Mouse (Mus musculus): ENCODE data around the gene Sectm1a. TPM values are rescaled to one million over a fixed set of nuclear protein-coding genes. Genes with fewer than 3 reads are reported as not detected.
A peak's percentile ranks its signal among the peaks of the same experiment; 100 is the strongest.
"Not testable (repeated sequence)": the region's sequence is repeated elsewhere in the genome, so short reads cannot be mapped to it uniquely, and the experiment has no call there.

Gene Sectm1a
- polyA plus RNA-seq, 1 experiment from 2014 or later = not detected

DNA sequence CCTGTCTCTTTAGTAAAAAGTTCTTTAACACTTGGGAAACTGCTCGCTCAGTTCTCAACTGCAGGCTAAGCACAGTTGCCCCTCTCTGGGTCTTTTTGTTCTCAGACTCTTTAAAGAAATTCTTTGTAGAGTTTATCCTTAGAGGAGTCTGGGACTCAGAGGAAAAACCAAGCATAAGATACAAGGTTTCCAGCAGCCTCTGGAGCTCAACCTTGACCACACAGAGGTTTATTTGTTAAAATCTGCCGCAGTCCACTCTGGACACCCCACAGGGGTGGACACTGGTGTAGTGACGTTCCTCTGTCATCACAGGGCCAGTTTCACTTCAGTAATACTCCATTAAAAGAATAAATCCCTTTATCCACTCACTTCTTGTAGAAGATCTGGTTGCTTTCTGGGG lies 37.6 kb upstream of the Sectm1a start, which contains the start of gene Tex19.2:
Gene Tex19.2, minus strand, starts transcription at position 101 of the 400 bp plus-strand sequence.
- H3K4me2 ChIP-seq (replicated peaks; ENCODE audit: low read depth, low read length) = no peak within 1 kb of the TSS
- H3K36me3 ChIP-seq (ENCODE audit: control insufficient read depth, insufficient read depth, low read length) = no peaks in the 10 kb centered on the region
- peaks cover 10% of the 10 kb centered on the region for H3K4me1 ChIP-seq (ENCODE audit: control insufficient read depth, insufficient read depth, low read length)
- H3K9ac ChIP-seq (replicated peaks; ENCODE audit: low read depth, low read length) = no peak within 1 kb of the TSS
- 91% methylated on average over 3 of the region's 3 CpGs for WGBS
- H3K4me3 ChIP-seq (ENCODE audit: low read depth, low read length) = no peak within 1 kb of the TSS
- H3K9me3 ChIP-seq (ENCODE audit: control insufficient read depth, low read depth, low read length) = no peaks in the 10 kb centered on the region
- no peak within 1 kb of the TSS for H3K27ac ChIP-seq (ENCODE audit: low read length)
- H3K27me3 ChIP-seq (ENCODE audit: control insufficient read depth, insufficient read depth, low read length) = no peaks in the 10 kb centered on the region
- ATAC-seq (ENCODE audit: insufficient number of reproducible peaks, insufficient read depth, low FRiP score, low read depth) = no peak

DNA sequence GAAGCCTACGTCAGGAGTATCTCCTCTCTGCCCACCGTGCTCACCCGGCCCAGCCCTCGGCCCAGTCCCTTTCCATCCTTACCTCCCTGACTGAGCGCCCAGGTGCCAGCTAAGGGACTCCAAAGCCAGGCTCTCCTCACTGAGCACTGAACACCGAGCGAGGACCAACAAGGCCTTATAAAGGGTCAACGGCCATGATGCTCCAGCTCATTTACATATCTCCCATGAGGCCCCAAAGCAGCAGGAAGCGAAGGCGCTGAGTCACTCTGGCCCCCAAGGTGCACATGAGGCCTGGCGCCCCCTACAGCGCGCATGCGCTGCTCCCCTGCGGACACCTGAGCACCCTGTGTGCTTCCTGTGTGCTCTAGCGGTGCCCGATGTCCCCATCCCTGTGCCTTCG lies 37.1 kb upstream of the Sectm1a start:
- Histone ChIP-seq H3K4me1 (ENCODE audit: control insufficient read depth, insufficient read depth, low read length) (peaks cover 10% of the 10 kb centered on the region), H3K27me3 (ENCODE audit: control insufficient read depth, insufficient read depth, low read length) (no peaks in the 10 kb centered on the region), H3K9me3 (ENCODE audit: control insufficient read depth, low read depth, low read length) (no peaks in the 10 kb centered on the region), H3K9ac (replicated peaks; ENCODE audit: low read depth, low read length) (no peak overlapping the region), H3K4me2 (replicated peaks; ENCODE audit: low read depth, low read length) (no peak overlapping the region), H3K36me3 (ENCODE audit: control insufficient read depth, insufficient read depth, low read length) (no peaks in the 10 kb centered on the region), H3K4me3 (ENCODE audit: low read depth, low read length) (no peak overlapping the region), H3K27ac (ENCODE audit: low read length) (no peak overlapping the region)
- ATAC-seq (ENCODE audit: insufficient number of reproducible peaks, insufficient read depth, low FRiP score, low read depth) = no peak
- WGBS = 94% methylated on average over 18 of the region's 18 CpGs

DNA sequence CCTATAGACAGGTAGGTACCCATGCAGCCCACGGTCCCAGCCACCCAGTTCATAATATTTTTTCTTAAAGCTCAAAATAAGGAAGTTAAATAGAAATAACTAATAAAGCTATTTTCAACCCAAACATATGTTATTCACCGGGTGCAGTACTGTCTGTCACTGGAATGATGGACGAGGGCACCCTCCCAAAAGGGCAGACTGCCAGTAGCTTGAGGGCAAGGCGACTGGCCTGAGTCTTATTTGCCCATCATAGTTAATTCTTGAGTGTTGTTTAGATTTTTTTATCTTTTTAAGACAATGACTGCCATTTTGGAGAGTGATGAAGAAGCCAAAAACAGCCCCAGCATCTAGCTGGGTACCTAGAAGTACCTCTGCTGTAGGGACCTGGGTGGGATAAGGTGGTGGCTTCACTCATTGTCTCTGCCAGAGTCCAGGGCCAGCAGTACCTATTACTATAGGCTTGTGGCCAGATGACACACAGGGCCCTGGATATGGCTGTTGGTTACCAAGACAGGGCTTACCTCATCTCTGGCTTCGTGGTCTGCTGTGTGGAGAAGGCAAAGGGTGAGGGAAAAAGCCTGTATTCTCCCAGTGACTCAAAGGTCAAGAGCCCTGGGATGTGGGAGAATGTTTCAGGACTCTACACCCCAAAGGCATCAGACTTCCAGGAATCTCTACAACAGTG lies 31.2 kb upstream of the Sectm1a start:
- WGBS = 75% methylated on average over 5 of the region's 5 CpGs
- Histone ChIP-seq H3K9ac (replicated peaks; ENCODE audit: low read depth, low read length) (no peak overlapping the region), H3K27me3 (ENCODE audit: control insufficient read depth, insufficient read depth, low read length) (no peaks in the 10 kb centered on the region), H3K4me3 (ENCODE audit: low read depth, low read length) (no peak overlapping the region), H3K9me3 (ENCODE audit: control insufficient read depth, low read depth, low read length) (no peaks in the 10 kb centered on the region), H3K4me2 (replicated peaks; ENCODE audit: low read depth, low read length) (no peak overlapping the region), H3K27ac (ENCODE audit: low read length) (no peak overlapping the region), H3K4me1 (ENCODE audit: control insufficient read depth, insufficient read depth, low read length) (peaks cover 3% of the 10 kb centered on the region; the same call in 1 of the 2 replicates), H3K36me3 (ENCODE audit: control insufficient read depth, insufficient read depth, low read length) (no peaks in the 10 kb centered on the region)
- ATAC-seq (ENCODE audit: insufficient number of reproducible peaks, insufficient read depth, low FRiP score, low read depth) = no peak

DNA sequence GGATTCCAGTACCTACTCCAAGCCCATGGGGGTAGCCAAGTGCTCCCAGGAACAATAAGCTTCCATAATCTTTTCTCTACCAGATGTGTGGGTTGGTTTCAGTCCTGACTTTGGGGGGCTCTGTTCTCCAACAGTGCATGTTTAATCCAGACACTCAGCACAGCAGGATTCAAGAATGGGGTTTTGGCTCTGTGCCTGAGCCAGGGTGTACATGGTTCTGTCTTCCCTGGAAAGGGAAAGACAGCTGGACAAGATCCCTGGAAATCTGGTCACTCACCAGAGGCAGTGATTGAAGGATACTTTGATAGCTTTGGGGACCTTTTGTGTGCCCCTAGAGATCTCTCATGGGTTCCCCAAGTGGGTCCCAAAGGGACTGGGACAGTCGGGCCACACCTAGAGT lies 30.6 kb upstream of the Sectm1a start:
- peaks cover 3% of the 10 kb centered on the region; the same call in 1 of the 2 replicates for H3K4me1 ChIP-seq (ENCODE audit: control insufficient read depth, insufficient read depth, low read length)
- H3K9ac ChIP-seq (replicated peaks; ENCODE audit: low read depth, low read length) = no peak overlapping the region
- H3K4me2 ChIP-seq (replicated peaks; ENCODE audit: low read depth, low read length) = no peak overlapping the region
- no peak overlapping the region for H3K27ac ChIP-seq (ENCODE audit: low read length)
- 78% methylated on average over 1 of the region's 1 CpGs for WGBS
- H3K9me3 ChIP-seq (ENCODE audit: control insufficient read depth, low read depth, low read length) = no peaks in the 10 kb centered on the region
- ATAC-seq (ENCODE audit: insufficient number of reproducible peaks, insufficient read depth, low FRiP score, low read depth) = no peak
- no peaks in the 10 kb centered on the region for H3K27me3 ChIP-seq (ENCODE audit: control insufficient read depth, insufficient read depth, low read length)
- H3K4me3 ChIP-seq (ENCODE audit: low read depth, low read length) = no peak overlapping the region
- no peaks in the 10 kb centered on the region for H3K36me3 ChIP-seq (ENCODE audit: control insufficient read depth, insufficient read depth, low read length)

DNA sequence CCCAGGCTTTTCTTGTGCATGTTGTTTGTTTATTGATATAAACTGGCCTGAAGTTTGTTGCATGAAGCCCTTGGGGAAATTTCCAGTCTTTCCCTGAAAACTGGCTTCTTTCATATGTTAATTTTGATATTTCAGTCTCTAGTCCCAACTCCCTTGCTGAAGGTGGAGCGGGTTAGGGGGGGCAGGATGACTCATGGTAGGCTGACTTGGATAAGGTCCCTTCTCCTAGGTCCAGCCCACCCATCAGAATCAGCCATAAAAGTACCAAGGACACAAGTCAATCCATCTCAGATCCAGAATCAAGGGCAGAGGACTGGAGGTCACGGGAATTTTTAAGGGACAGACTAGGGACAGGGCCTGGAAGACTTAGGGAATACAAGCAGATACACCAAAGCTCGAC lies 30.0 kb upstream of the Sectm1a start:
- Histone ChIP-seq H3K27ac (ENCODE audit: low read length) (no peak overlapping the region), H3K9me3 (ENCODE audit: control insufficient read depth, low read depth, low read length) (no peaks in the 10 kb centered on the region), H3K4me2 (replicated peaks; ENCODE audit: low read depth, low read length) (no peak overlapping the region), H3K4me1 (ENCODE audit: control insufficient read depth, insufficient read depth, low read length) (peaks cover 3% of the 10 kb centered on the region; the same call in 1 of the 2 replicates), H3K27me3 (ENCODE audit: control insufficient read depth, insufficient read depth, low read length) (no peaks in the 10 kb centered on the region), H3K9ac (replicated peaks; ENCODE audit: low read depth, low read length) (no peak overlapping the region), H3K4me3 (ENCODE audit: low read depth, low read length) (no peak overlapping the region), H3K36me3 (ENCODE audit: control insufficient read depth, insufficient read depth, low read length) (no peaks in the 10 kb centered on the region)
- WGBS = 85% methylated on average over 3 of the region's 3 CpGs
- ATAC-seq (ENCODE audit: insufficient number of reproducible peaks, insufficient read depth, low FRiP score, low read depth) = no peak

DNA sequence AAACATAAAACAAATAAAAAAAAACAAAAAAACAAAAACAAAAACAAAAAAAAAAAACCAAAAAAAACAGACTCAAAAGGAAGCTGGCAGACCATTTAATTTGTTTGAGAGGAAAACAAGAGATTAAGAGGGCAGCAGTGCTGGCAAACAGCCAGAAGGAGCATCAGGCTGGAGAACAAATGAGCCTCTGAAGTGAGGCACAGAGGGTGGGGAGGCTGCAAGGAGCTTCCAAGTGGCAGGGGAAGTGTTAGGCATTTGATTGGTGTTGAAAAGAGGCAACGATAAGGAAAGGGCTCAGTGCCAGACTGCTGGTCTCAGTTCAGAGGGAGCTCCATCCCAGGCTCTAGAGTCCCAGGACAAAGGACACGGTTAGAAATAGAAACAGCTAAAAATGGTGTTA lies 29.0 kb upstream of the Sectm1a start:
- WGBS = 15% methylated on average over 2 of the region's 2 CpGs
- no peaks in the 10 kb centered on the region for H3K27me3 ChIP-seq (ENCODE audit: control insufficient read depth, insufficient read depth, low read length)
- H3K9me3 ChIP-seq (ENCODE audit: control insufficient read depth, low read depth, low read length) = no peaks in the 10 kb centered on the region
- H3K9ac ChIP-seq (replicated peaks; ENCODE audit: low read depth, low read length) = no peak overlapping the region
- no peak overlapping the region for H3K4me3 ChIP-seq (ENCODE audit: low read depth, low read length)
- H3K36me3 ChIP-seq (ENCODE audit: control insufficient read depth, insufficient read depth, low read length) = no peaks in the 10 kb centered on the region
- no peak for ATAC-seq (ENCODE audit: insufficient number of reproducible peaks, insufficient read depth, low FRiP score, low read depth)
- peaks cover 3% of the 10 kb centered on the region; the same call in 1 of the 2 replicates for H3K4me1 ChIP-seq (ENCODE audit: control insufficient read depth, insufficient read depth, low read length)
- no peak overlapping the region for H3K27ac ChIP-seq (ENCODE audit: low read length)
- H3K4me2 ChIP-seq (replicated peaks; ENCODE audit: low read depth, low read length) = no peak overlapping the region

DNA sequence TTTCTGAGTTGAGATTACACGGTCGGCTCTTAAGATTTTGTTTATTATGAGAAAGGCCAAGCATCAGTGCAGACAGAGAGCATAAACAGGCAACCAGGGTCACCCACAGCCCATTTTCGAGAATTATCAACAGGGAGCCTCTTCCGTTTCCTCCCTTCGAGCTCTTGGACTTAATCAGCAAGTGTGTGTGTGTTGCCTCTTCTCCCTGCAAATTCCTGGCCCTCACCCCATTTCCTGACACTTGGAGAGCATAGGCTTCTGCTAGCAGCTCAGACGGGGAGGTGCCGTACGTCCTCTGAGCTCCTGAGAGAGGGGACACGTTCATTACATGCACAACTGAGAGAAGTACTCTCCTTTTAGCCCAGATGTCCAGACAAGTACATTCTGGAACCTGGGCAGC lies 27.0 kb upstream of the Sectm1a start:
- no peaks in the 10 kb centered on the region for H3K27me3 ChIP-seq (ENCODE audit: control insufficient read depth, insufficient read depth, low read length)
- peaks cover 3% of the 10 kb centered on the region; the same call in 1 of the 2 replicates for H3K4me1 ChIP-seq (ENCODE audit: control insufficient read depth, insufficient read depth, low read length)
- 39% methylated on average over 9 of the region's 9 CpGs for WGBS
- no peaks in the 10 kb centered on the region for H3K36me3 ChIP-seq (ENCODE audit: control insufficient read depth, insufficient read depth, low read length)
- no peak overlapping the region for H3K4me3 ChIP-seq (ENCODE audit: low read depth, low read length)
- ATAC-seq (ENCODE audit: insufficient number of reproducible peaks, insufficient read depth, low FRiP score, low read depth) = 0 out of 2 replicates have a peak, but pooled peaks have one; percentile 28
- H3K4me2 ChIP-seq (replicated peaks; ENCODE audit: low read depth, low read length) = no peak overlapping the region
- H3K9ac ChIP-seq (replicated peaks; ENCODE audit: low read depth, low read length) = no peak overlapping the region
- H3K9me3 ChIP-seq (ENCODE audit: control insufficient read depth, low read depth, low read length) = no peaks in the 10 kb centered on the region
- H3K27ac ChIP-seq (ENCODE audit: low read length) = no peak overlapping the region

DNA sequence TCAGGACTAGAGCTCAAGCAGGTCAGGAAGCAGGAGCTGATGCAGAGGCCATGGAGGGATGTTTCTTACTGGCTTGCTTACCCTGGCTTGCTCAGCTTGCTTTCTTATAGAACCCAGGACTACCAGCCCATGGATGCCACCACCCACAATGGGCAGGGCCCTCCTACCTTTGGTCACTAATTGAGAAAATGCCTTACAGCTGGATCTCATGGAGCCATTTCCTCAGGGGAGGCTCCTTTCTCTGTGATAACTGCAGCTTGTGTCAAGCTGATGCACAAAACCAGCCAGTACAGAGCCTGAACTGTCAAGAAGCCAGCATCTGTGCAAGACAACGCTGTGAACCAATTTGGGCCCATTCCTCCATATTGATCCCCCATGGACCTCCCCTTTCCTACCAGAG lies 26.2 kb upstream of the Sectm1a start:
- not testable (repeated sequence) for H3K4me3 ChIP-seq (ENCODE audit: low read depth, low read length); H3K4me2 ChIP-seq (replicated peaks; ENCODE audit: low read depth, low read length); ATAC-seq (ENCODE audit: insufficient number of reproducible peaks, insufficient read depth, low FRiP score, low read depth); H3K36me3 ChIP-seq (ENCODE audit: control insufficient read depth, insufficient read depth, low read length); H3K4me1 ChIP-seq (ENCODE audit: control insufficient read depth, insufficient read depth, low read length); H3K27me3 ChIP-seq (ENCODE audit: control insufficient read depth, insufficient read depth, low read length); H3K9ac ChIP-seq (replicated peaks; ENCODE audit: low read depth, low read length); H3K27ac ChIP-seq (ENCODE audit: low read length); H3K9me3 ChIP-seq (ENCODE audit: control insufficient read depth, low read depth, low read length)
- 75% methylated on average over 1 of the region's 1 CpGs for WGBS

Data from stomach, embryonic 14.5 days (tissue).